Mouse (Mus musculus) T-helper 17 cell (primary cell): ENCODE measurements around the gene Sept3.

Experiments
- in situ Hi-C, 2 experiments: fragments of 300-600 bp; cut with MboI, MseI; formaldehyde crosslinking; loops; 1 replicate in 1 of 2; 2 replicates in 1 of 2; pipeline ENCODE4 v1.15.1; 2025; ENCODE audit warnings: high pct_unique_total_duplicates in 2 of 2

The Sept3 gene

GRCm38 (mm10) chr15:82268783-82269182 lies 5.9 kb upstream of the Sept3 start:
- in situ Hi-C loops = loop anchor here in 1 of 2 experiments (10.0 kb wide), 1 partner anchor 806 kb away; no protein-coding TSS in a partner anchor

- in situ Hi-C loops = loop anchor here in 1 of 2 experiments (5.0 to 10.0 kb wide), 2 partner anchors 51 to 1244 kb away; partner anchors contain the start of gene Ttll1
Observed at GRCm38 (mm10) chr15:82271201-82271600, 3.5 kb upstream of the Sept3 start.

- in situ Hi-C loops = loop anchor here in 1 of 2 experiments (5.0 to 10.0 kb wide), 2 partner anchors 50 to 1243 kb away; partner anchors contain the start of gene Ttll1
Observed at GRCm38 (mm10) chr15:82272295-82272694, 2.4 kb upstream of the Sept3 start.

- in situ Hi-C loops = loop anchor here in 1 of 2 experiments (5.0 to 10.0 kb wide), 2 partner anchors 47 to 1240 kb away; partner anchors contain the start of gene Ttll1
Observed at GRCm38 (mm10) chr15:82274927-82275901, 521 bp downstream of the Sept3 start.

GRCm38 (mm10) chr15:82277591-82277990 lies 2.9 kb downstream of the Sept3 start:
- in situ Hi-C loops = loop anchor here in 1 of 2 experiments (10.0 kb wide), 1 partner anchor 1237 kb away; the partner anchor contains the start of gene Ttll1

GRCm38 (mm10) chr15:82280638-82281037 lies 5.9 kb downstream of the Sept3 start:
- in situ Hi-C loops = loop anchor here in 1 of 2 experiments (10.0 kb wide), 1 partner anchor 434 kb away; no protein-coding TSS in a partner anchor

GRCm38 (mm10) chr15:82286157-82286556 lies 11.5 kb downstream of the Sept3 start:
- in situ Hi-C loops = loop anchor here in 1 of 2 experiments (10.0 kb wide), 1 partner anchor 429 kb away; no protein-coding TSS in a partner anchor

- in situ Hi-C loops = no loop called here
Observed at GRCm38 (mm10) chr15:82290252-82290651, 15.6 kb downstream of the Sept3 start.

GRCm38 (mm10) chr15:82292851-82293250 lies 18.2 kb downstream of the Sept3 start:
- in situ Hi-C loops = no loop called here

GRCm38 (mm10) chr15:82293271-82293711 lies 18.6 kb downstream of the Sept3 start:
- in situ Hi-C loops = no loop called here

- in situ Hi-C loops = no loop called here
Observed at GRCm38 (mm10) chr15:82294059-82294458, 19.4 kb downstream of the Sept3 start.

GRCm38 (mm10) chr15:82298764-82299561 lies 24.3 kb downstream of the Sept3 start, which contains the start of gene Wbp2nl:
Wbp2nl (plus strand) TSS chr15:82298954.
- in situ Hi-C loops = no loop called here

- in situ Hi-C loops = no loop called here
Observed at GRCm38 (mm10) chr15:82307107-82307506, 32.4 kb downstream of the Sept3 start.

- in situ Hi-C loops = no loop called here
Observed at GRCm38 (mm10) chr15:82308416-82308815, 33.7 kb downstream of the Sept3 start.

- in situ Hi-C loops = no loop called here
Observed at GRCm38 (mm10) chr15:82317839-82318238, 43.1 kb downstream of the Sept3 start.

- in situ Hi-C loops = loop anchor here in 1 of 2 experiments (5.0 kb wide), 1 partner anchor 47 kb away; the partner anchor contains the start of gene Sept3
Observed at GRCm38 (mm10) chr15:82319613-82320012, 44.9 kb downstream of the Sept3 start.

GRCm38 (mm10) chr15:82322195-82322594 lies 47.5 kb downstream of the Sept3 start:
- in situ Hi-C loops = loop anchor here in 1 of 2 experiments (5.0 kb wide), 1 partner anchor 50 kb away; the partner anchor contains the start of gene Sept3

- in situ Hi-C loops = loop anchor here in 1 of 2 experiments (25.0 kb wide), 1 partner anchor 788 kb away; no protein-coding TSS in a partner anchor
Observed at GRCm38 (mm10) chr15:82325382-82325781, 50.7 kb downstream of the Sept3 start.

- in situ Hi-C loops = loop anchor here in 1 of 2 experiments (25.0 kb wide), 1 partner anchor 798 kb away; no protein-coding TSS in a partner anchor
Observed at GRCm38 (mm10) chr15:82335194-82335593, 60.5 kb downstream of the Sept3 start.

- in situ Hi-C loops = loop anchor here in 1 of 2 experiments (25.0 kb wide), 1 partner anchor 799 kb away; no protein-coding TSS in a partner anchor
Observed at GRCm38 (mm10) chr15:82336629-82337028, 61.9 kb downstream of the Sept3 start.

- in situ Hi-C loops = loop anchor here in 1 of 2 experiments (25.0 kb wide), 1 partner anchor 801 kb away; no protein-coding TSS in a partner anchor
Observed at GRCm38 (mm10) chr15:82337875-82338274, 63.2 kb downstream of the Sept3 start.
